Mouse (Mus musculus) T-helper 1 cell (primary cell): Measurements from ENCODE around the gene Ccdc113.

Source experiments
- in situ Hi-C: fragments of 300-600 bp; cut with MboI, MseI; formaldehyde crosslinking; loops from one replicate; pipeline ENCODE4 v1.15.1; 2025; ENCODE audit warnings: high pct_unique_total_duplicates

Gene Ccdc113

DNA sequence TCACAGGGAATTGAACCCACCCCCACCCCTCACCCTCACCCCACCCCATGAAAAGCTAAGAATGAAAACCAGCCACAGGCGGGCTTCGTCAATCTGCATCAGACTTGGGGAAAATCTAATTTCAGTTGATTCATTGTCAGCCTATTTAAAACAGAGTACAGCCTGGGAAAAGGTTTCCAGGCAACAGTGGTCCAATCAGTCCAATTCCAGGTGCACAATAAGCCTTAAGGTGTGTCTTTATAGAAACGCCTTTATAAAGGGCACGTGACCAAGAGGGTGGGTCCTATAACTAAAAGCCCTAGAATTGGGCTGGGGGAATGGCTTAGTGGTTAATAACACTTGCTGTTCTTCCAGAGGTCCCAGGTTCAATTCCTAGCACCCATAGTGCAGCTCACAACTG, 1.7 kb upstream of the Ccdc113 start:
- in situ Hi-C loops: no loop called here

DNA sequence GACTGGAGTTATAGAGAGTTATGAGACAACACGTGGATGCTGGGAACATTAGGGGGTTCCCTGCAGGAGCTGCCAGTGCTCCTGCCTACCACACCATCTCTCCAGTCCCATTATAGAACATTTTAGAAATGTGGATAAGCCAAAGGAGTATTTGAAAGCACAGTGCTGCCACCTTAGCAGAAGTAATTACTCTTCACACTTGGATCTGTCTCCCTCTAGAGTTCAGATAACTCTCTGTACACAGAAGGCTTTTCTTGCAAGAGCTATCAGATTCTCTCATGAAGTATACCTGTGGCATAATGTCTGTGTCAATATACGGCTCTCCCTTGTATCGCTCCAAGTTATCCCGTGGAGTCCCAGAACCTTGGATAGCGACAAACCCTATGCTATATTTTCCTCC, 5.6 kb downstream of the Ccdc113 start:
- in situ Hi-C loops: no loop called here

DNA sequence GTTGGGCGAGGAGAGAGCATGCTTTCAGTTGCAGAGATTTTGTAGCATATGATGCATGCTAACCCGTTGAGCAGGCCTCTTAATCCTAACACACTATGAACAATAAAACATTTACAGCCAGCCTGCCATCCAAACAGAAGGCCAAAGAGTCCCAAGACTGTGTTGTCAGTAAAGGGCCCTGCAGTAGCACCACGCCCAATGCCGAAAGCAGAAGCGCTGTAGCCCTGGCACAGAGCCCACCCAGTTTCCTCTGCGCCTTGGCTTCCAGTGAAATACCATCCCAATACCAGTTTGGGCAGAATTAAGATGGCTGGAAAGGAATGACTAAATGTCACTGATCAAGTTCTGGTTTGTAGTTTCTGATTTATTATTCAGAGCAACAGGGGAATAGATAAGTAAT, 8.3 kb downstream of the Ccdc113 start:
- in situ Hi-C loops: no loop called here

DNA sequence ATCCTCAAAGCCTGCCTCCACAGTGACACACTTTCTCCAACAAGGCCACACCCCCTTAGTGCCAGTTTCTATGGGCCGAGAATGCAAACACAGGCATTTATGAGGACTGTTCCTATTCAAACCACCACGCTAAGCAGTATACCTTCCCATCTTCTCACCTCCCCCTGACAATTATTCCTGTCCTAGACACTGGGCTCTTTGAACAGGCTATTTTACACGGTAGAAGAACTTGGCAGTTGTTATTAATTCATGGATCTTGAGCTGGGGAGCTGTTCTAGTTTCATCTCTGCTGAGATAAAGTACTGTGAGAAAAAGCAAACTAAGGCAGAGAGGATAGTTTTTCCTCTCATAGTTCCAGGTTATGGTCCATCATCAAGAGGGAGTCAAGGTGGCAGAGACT, 9.2 kb downstream of the Ccdc113 start:
- in situ Hi-C loops: no loop called here

DNA sequence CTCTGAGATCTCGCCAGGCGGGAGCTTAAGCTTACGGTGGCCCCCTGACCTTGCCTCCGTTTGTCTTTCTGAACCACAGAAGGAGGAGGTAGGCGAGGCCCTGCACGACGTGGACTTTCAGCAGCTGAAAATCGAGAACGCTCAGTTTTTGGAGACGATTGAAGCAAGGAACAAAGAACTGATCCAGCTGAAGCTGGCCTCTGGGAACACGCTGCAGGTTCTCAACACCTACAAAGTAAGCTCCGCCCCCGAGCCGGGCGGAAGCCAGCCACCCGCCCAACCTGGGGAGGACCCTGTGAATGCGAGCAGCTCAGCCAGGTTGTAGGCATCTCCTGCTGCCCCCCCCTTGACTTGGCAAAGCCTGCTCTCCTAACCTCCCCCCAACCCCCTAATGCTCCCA, 11.9 kb downstream of the Ccdc113 start:
- in situ Hi-C loops: no loop called here

DNA sequence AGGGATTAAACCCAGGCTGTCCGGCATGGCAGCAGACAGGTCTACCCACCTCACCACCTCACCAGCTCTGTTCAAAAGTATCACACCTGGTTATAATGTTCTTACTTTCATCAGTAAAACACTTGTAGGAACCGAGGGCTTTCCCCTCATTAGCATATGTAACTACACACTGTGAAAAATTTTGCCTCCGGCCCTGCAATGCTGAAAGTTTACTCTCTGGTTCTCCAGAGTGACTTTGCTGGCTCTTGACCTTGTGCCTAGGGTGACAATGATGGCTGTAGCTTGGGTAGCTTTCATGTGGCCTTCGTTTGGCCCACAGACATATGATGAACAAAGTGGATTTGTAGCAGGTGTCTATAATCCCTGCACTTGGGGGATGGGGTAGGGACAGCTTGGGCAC, 13.1 kb downstream of the Ccdc113 start:
- in situ Hi-C loops: no loop called here

DNA sequence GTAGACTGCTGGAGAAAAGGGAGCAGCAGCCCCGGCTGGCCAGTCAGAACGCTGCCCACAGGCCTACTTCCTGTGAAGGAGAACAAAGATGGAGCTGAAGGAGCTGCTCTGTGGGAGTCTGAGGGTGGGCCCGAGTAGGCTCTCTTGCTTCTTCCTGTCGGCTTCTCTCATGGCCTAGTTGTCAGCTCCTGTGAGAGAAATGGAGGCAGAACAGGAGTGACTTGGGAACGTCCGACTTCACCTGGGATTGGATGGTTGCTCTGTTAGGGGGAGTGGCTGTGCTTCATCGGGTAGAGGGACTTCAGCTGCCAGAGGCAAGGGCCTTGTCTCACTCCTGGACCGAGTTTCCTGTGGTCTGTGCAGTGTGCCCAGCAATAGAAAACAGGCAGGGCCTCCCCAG, 14.0 kb downstream of the Ccdc113 start:
- in situ Hi-C loops: no loop called here

DNA sequence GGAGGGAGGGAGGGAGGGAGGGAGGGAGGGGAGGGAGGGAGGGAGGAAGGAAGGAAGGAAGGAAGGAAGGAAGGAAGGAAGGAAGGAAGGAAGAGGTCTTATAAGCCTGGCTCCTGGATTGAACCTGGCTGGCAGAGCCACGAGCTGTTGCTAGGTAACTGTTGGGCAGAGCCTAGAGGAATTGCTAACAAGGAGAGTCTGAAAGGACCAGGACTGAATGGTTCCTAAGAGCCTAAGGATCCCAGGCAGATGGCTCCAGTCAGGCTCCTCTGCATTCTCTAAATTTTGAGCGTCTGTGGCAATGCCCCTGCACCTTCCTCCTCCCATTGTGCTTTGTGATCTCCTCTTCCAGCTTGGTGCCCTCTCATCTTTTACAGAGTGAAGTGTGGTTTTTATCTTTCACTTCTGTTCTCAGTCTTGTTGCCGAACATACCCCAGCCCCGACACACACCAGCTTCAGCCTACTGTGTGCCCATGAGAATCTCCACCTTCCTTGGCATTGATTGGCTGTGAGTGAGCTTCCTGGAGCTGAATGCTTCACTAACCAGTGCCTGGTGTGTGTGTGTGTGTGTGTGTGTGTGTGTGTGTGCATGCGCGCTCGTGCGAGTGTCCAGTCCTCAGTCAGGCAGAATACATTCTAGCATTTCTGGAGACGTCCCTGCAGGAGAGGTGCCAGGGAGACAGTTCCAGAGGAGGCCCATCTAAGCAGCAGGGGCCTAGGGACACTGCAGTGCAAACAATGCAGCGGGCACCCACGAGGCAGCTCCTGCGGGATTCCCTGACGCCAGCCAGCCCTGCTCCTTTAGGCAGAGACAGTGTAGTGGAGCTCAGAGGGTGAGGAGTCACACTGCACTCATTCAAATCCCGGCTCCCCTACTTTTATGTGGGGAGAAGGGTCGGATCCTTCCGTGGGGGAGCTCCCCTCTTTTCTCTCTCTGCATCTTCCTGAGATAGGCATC, 16.3 kb downstream of the Ccdc113 start:
- in situ Hi-C loops: loop anchor here (10.0 kb wide), 1 partner anchor 795 kb away; no protein-coding TSS in a partner anchor

DNA sequence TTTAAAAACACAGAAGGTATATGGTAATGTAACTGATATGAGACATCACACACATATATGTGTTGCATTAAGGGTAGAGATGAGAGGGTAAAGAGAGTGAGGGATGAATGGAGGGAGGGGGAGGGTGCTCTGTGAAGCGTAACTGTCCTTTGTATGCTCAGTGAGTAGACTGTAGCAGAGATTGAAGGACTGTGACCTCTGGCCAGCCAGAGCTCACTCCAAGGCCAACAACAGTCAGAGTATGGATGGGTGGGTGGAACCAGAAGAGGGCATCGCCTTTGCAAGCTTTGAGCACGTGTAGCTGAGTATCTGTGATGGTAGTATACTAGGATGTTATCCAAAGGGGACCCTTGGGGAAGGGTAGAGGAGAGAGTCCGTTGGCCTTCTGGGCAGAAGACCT, 17.7 kb downstream of the Ccdc113 start:
- in situ Hi-C loops: loop anchor here (10.0 kb wide), 1 partner anchor 797 kb away; no protein-coding TSS in a partner anchor

DNA sequence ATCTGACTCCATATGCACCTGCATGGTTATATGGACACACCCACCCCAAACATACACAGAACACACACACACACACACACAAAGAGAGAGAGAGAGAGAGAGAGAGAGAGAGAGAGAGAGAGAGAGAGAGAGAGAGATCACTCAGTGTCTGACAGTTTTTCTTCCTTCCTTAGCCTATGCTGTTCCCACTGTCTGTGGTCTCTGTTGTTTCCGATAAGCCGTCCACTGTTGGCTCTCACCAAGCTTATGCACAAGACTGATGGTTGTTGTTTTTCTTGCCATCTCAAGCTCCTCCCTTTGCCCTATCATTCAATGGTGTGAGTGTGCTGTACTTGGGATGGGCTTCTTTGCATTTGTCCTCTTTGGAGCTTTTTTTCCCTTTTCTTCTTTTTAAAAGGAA, 22.1 kb downstream of the Ccdc113 start:
- in situ Hi-C loops: loop anchor here (10.0 kb wide), 1 partner anchor 801 kb away; no protein-coding TSS in a partner anchor

DNA sequence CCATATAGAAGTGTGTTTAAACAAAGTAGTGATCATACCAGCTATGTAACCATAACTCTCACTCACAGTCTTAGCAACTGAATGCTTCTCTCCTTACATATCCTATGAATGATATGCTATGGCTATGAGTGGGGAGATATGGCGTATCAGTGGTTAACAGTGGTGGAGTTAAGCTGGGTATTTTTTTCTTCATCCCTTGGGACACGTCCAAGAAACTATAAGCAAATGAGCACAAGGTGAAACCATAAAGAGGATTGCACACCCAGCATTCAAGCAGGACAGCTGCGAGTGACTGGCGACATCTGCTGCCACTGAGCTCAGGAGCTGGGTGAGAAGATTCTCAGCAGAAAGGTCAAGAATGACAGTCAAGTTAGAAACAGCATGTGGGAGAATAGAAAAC, 32.3 kb downstream of the Ccdc113 start:
- in situ Hi-C loops: no loop called here

DNA sequence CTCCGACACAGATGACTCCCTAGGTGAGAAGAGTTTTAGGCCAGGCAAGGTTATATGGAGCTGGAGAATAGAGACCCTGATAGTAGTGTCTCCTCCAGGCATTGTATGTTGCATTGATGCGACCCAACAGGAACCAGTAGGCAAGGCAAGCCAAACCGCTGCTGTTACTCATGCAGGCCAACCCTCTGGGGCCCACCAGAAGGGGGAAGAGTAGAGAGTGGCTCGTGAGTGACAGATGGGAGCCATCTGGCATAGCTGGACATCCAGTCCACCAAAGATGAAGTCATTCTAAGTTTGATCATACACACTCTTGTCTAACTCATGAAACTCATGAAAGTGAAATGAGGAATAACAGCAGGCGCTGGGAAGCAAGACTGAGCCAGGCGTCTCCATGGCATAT, 32.9 kb downstream of the Ccdc113 start:
- in situ Hi-C loops: no loop called here

DNA sequence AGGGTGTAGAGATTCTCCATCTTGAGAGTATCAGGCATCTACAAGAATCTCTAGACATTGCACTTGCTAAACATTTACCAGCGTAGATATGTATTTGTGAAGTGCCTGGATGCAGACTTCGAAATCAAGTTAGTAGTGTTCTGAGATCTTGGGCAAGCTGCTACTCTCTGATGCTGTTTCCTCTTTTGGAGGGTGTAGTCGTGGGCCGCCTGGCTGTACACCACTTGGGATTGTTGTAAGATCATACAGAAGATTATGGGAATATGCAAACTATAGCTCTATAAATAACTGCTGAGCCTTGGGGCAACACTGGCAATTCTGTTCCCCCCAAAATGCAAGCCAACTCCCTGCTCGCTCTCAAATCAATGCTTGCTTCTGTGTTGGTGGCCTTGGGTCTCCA, 39.3 kb downstream of the Ccdc113 start:
- in situ Hi-C loops: no loop called here

DNA sequence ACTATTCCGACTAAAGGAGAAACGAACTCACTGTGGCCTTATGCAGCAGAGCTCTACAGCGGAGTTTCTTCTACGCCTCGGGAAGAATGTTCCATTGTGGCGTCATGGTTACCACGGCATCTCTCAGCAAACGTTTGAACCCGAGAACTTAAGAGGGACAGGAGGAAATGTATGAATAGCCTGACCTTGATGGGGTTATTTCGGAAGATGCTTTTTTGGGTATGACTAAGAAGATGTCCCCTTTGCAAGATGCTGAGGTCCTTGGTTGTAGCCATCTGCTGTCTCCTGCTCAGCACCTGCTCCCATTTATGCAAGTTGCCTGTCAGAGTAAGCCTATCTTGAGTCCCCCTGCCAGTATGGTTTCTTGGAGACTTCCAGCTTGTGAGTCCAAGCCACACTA, 42.4 kb downstream of the Ccdc113 start, which contains the start of gene Prss54:
Gene Prss54, minus strand, starts transcription at position 101 of the 400 bp plus-strand sequence.
- in situ Hi-C loops: no loop called here

DNA sequence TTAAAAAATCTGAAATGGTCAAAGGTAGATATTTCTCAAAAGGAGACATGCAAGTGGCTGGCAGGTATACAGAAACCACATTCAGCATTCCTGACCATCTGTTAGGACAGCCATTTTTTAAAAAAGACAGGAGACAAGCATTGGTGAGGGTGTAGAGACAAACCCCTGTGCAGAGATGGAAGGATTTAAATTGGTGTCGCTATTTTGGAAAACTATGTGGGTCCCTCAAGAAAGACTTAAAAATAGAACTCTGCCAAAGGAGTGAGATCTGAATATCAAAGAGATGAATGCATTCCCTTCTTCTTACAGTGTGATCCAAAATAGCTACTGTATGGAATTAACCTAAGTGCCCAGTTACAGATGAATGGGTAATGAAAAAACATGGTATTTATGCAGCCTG, 53.5 kb downstream of the Ccdc113 start:
- in situ Hi-C loops: no loop called here

DNA sequence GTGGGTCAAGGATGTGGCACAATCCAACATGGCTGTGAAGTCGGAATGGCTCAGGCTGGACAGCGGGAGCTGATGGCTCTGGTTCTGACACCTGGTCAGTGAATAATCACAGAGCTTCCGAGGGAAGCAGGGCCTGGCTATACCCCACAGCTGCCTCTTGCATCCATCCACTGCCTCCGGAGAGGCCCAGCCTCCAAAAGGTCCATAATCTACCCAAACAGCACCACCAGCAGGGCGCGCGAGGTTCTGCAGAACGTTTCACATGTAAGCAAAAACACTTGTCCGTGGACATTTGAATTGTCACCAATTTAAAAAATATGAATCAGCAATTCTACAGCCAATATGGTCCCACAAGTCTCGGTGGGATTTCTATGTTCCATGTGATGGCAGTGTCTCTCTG, 55.4 kb downstream of the Ccdc113 start:
- in situ Hi-C loops: no loop called here

DNA sequence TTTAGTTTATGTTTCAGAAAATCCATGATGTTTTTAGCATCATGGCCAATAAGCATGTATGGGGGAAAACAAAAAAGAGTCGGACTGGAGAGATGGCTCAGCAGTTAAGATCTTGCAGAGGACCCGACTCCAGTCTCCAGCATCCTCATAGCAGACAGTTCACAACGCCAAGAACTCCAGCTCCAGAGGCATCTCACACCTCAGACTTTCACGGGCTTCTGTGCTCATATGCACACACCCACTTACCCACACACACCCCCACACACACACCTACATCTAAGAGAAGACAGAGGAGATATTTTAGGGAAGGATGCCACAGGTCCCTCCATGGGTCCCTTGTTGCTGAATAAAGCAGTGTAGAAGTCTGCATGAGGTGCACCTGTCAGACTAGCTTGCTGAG, 56.7 kb downstream of the Ccdc113 start:
- in situ Hi-C loops: no loop called here

DNA sequence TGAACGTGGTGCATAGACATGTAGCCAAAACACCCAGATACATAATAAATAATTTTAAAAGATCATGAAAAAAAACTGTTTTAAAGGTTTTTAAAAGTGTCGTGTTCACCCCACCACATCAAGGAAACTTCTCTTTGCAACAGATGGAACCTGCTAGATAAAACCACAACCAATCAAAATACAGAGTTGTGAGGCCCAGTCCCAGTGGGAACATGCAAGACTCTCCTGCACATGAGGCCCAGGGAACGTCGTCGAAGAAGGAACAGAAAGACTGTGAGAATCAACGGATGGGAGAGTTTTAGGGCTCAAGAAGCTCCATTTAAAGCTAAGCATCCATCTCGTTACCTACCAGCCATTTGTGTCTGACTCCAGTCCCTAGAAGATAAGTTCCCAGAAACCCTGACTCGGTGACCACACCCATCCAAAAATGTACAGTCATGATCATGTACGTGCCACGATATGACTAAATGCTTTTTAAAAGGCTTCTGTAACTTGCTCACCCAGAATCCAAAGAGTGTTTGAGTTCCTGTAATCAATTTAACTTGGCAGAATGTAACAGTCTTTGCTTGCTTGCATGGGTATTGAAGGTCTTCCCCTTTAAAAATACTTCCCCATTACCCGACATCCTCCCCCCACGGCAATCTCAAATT, 58.4 kb downstream of the Ccdc113 start:
- in situ Hi-C loops: no loop called here

DNA sequence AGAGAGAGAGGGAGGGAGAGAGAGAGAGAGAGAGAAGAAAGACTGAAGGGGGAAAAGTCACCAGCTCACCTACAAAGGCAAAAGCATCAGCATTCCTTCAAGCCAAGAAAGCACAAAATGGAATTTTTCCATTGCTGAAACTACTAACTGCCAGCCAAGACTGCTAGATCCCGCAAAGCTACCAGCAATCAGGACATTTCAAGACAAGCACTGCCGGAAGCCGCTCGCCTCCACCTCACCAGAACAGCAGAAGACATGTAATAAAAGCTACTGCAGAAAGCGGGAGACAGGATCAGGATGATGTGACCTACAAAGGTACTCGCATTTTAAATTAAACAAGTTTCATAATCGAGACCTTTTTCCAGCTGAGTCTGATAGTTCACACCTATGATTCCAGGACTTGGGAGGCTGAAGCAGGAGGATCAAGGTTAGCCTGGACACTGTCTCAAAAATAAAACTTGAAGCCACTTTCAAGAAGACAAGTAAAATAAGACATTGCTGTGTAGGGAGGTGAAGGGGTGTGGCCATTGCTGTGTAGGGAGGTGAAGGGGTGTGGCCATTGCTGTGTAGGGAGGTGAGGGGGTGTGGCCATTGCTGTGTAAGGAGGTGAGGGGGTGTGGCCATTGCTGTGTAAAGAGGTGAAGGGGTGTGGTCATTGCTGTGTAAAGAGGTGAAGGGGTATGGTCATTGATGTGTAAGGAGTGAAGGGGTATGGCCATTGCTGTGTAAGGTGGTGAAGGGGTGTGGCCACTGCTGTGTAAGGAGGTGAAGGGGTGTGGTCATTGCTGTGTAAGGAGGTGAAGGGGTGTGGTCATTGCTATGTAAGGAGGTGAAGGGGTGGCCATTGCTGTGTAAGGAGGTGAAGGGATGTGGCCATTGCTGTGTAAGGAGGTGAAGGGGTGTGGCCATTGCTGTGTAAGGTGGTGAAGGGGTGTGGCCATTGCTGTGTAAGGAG, 59.8 kb downstream of the Ccdc113 start:
- in situ Hi-C loops: no loop called here

DNA sequence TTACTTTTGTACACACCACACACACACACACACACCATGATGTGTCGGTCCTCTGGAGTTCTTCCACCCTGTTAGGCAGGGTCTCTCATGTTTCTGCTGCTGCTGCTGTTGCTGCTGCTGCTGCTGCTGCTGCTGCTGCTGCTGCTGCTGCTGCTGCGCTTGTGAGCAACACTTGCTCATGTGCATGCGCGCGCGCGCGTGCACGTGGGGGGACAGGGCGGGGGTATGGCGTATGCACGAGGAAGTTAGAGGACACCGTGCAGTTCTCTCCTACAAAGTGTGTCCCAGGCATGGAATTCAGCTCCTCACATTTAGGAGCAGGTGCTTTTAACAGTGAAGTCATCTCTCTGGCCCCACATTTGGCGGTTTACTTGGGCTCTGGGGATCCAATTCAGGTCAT, 61.2 kb downstream of the Ccdc113 start:
- in situ Hi-C loops: no loop called here

DNA sequence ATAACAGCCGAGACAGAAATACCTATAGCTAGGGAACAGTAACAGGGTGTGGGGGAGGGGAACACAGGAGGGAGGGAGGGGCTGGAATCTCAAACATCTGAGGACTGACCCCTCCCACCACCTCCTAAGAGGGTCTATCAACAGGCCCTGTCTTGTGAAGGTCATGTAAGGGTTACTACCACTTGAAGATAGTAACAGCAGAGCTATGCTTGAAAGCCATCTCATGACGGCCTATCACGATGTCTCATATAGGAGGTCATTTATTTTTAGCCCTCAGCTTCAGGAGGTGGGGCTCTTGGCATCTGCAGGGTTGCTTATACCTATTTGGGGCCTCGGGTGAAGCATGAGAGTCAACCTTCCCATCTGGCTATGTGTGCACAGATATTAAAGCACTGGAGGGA, 63.0 kb downstream of the Ccdc113 start:
- in situ Hi-C loops: no loop called here

DNA sequence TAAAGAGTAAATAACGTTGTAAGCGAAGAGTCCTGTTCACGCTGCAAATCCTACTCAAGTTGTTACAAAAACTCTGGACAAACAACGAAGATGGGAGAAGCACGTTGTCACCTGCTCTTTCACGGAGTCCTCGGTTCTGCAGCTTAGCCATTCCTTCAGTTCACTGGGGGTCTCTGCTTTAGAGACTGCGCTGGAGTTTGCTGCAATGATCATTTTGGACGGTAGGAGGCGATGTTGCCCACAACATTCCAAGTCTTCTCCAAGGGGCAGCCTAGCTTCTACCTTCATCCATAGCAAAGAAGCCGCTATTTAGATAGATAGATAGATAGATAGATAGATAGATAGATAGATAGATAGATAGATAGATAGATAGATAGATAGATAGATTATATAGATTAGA, 66.0 kb downstream of the Ccdc113 start:
- in situ Hi-C loops: loop anchor here (10.0 kb wide), 1 partner anchor 235 kb away; no protein-coding TSS in a partner anchor
